Mouse (Mus musculus) embryonic facial prominence, embryonic 11.5 days (tissue): Measurements from ENCODE around the gene Syce1. TPM values are rescaled to one million over a fixed set of nuclear protein-coding genes. Genes with fewer than 3 reads are reported as not detected.

ENCODE experiments used
- polyA plus RNA-seq: library from polyadenylated mRNA; unstranded; fragments of >200 nt; fragmentation: Nextera tagmentation; extraction: Ambion mirVana; gene quantifications from 2 replicates; pipeline ENCODE4 v1.2.1, GENCODE M21; 2014

The Syce1 gene
- polyA plus RNA-seq, 1 experiment from 2014 or later: 0.14 TPM

Other genes with a start within 250 kb of the Syce1 start
- not detected in 2 replicates for gene Olfr538, start 220.0 kb downstream of the Syce1 start, polyA plus RNA-seq
- gene Olfr46, start 186.6 kb downstream of the Syce1 start, polyA plus RNA-seq: not detected in 2 replicates
- not detected in 2 replicates for gene Olfr61, start 158.9 kb downstream of the Syce1 start, polyA plus RNA-seq
- gene Olfr53, start 141.4 kb downstream of the Syce1 start, polyA plus RNA-seq: not detected in 2 replicates
- gene Olfr539, start 127.9 kb downstream of the Syce1 start, polyA plus RNA-seq: not detected in 2 replicates
- gene Olfr45, start 105.9 kb downstream of the Syce1 start, polyA plus RNA-seq: not detected in 2 replicates
- gene Olfr541, start 90.6 kb downstream of the Syce1 start, polyA plus RNA-seq: not detected in 2 replicates
- not detected in 2 replicates for gene Cyp2e1, start 24.1 kb downstream of the Syce1 start, polyA plus RNA-seq
- gene Zfp941, start 34.3 kb upstream of the Syce1 start, polyA plus RNA-seq: 3.5 and 3.6 TPM in 2 replicates
- gene Urah, start 47.2 kb upstream of the Syce1 start, polyA plus RNA-seq: 1.1 and 1.3 TPM in 2 replicates
- not detected in 2 replicates for gene Scgb1c1, start 57.7 kb upstream of the Syce1 start, polyA plus RNA-seq
- gene Odf3, start 60.0 kb upstream of the Syce1 start, polyA plus RNA-seq: not detected in 2 replicates
- not detected in 2 replicates for gene Gm45785, start 68.5 kb upstream of the Syce1 start, polyA plus RNA-seq
- gene Ric8a, start 69.1 kb upstream of the Syce1 start, polyA plus RNA-seq: 56.7 and 58.3 TPM in 2 replicates
- 22.9 and 31.8 TPM in 2 replicates for gene Bet1l, start 69.7 kb upstream of the Syce1 start, polyA plus RNA-seq
- gene Psmd13, start 94.1 kb upstream of the Syce1 start, polyA plus RNA-seq: 185 and 195 TPM in 2 replicates
- 17.1 and 19.3 TPM in 2 replicates for gene Sirt3, start 94.5 kb upstream of the Syce1 start, polyA plus RNA-seq
- not detected in 2 replicates for gene Cox8b, start 112.6 kb upstream of the Syce1 start, polyA plus RNA-seq
- 0.07 TPM in 1 of 2 replicates, not detected in the other for gene Nlrp6, start 133.1 kb upstream of the Syce1 start, polyA plus RNA-seq
- 12.4 and 14.3 TPM in 2 replicates for gene Pgghg, start 153.5 kb upstream of the Syce1 start, polyA plus RNA-seq
- gene Ifitm5, start 162.4 kb upstream of the Syce1 start, polyA plus RNA-seq: 0.38 and 0.78 TPM in 2 replicates
- gene Gm45717, start 168.1 kb upstream of the Syce1 start, polyA plus RNA-seq: not detected in 2 replicates
- 595 and 632 TPM in 2 replicates for gene Ifitm2, start 168.1 kb upstream of the Syce1 start, polyA plus RNA-seq
- gene Ifitm1, start 179.4 kb upstream of the Syce1 start, polyA plus RNA-seq: 19.9 and 20.1 TPM in 2 replicates
- 29.8 and 36.5 TPM in 2 replicates for gene Ifitm3, start 222.9 kb upstream of the Syce1 start, polyA plus RNA-seq
- not detected in 2 replicates for gene Ifitm6, start 230.1 kb upstream of the Syce1 start, polyA plus RNA-seq
- gene Gm17387, start 241.3 kb upstream of the Syce1 start, polyA plus RNA-seq: not detected in 2 replicates